Mouse (Mus musculus) G1E-ER4 (cell line): ENCODE results near the gene Lamp1. TPM values are rescaled to one million over a fixed set of nuclear protein-coding genes. Genes with fewer than 3 reads are reported as not detected.

Source experiments
- GATA1 ChIP-seq: IDR thresholded peaks from one replicate; pipeline ENCODE4 v1.8.0; 2012; ENCODE audit warnings: low read length, inconsistent platforms
- polyA plus RNA-seq: library from polyadenylated mRNA; stranded (reverse); fragments of >175 nt; gene quantifications from 2 replicates; pipeline ENCODE4 v1.2.3, GENCODE M21; 2012

Lamp1 gene
- polyA plus RNA-seq, 1 experiment: 153 TPM

GRCm38 (mm10) chr8:13186819-13187218 is 27.9 kb downstream of the Lamp1 start:
- no peak for TF ChIP-seq GATA1

GRCm38 (mm10) chr8:13187229-13187628 is 28.3 kb downstream of the Lamp1 start:
- TF ChIP-seq GATA1: no peak

- TF ChIP-seq GATA1: no peak
Observed at GRCm38 (mm10) chr8:13187638-13188037, 28.7 kb downstream of the Lamp1 start.

- TF ChIP-seq GATA1: no peak
Observed at GRCm38 (mm10) chr8:13188052-13188555, 29.1 kb downstream of the Lamp1 start.

DNA sequence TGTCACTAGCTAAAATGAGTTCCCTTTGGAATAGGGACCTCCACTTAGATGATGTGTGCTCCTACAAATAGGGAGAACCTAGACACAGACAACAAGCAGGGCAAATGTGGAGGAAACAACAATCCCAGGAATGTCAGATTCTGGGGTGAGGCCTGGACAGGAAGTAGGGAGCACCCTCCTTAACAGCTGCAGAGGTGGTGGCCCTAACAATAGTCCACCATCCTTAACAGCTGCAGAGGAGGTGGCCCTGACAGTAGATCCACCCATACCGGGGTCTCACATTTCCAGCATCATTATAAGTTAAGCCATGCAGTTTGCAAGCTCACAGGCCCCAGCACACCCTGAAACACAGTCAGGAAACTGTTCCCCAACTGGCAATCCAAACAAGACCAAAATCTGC is 29.9 kb downstream of the Lamp1 start:
- TF ChIP-seq GATA1: no peak

DNA sequence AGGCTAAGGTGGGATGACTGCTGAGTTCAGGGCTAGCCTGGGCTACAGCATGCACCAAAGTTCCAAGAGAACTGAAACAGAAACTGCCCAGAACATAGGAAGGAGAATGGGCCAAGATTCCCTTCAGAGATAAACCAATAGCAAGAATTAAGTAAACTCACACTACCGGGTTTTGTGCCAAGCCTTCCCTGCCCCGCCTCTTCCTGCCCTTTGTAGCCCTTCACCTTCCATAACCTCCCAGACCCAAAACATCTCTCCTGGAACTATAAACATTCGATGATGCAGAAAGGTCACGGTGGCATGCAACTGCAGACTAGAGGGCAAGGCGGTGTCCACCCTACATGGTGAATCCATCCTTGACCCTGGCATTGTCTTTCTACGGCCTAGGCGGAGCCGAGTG is 31.3 kb downstream of the Lamp1 start:
- TF ChIP-seq GATA1: no peak

- no peak for TF ChIP-seq GATA1
Observed at GRCm38 (mm10) chr8:13194818-13195217, 35.9 kb downstream of the Lamp1 start.

GRCm38 (mm10) chr8:13197493-13197892 is 38.5 kb downstream of the Lamp1 start:
- TF ChIP-seq GATA1: no peak

GRCm38 (mm10) chr8:13199385-13200061 is 40.6 kb downstream of the Lamp1 start:
- no peak for TF ChIP-seq GATA1

DNA sequence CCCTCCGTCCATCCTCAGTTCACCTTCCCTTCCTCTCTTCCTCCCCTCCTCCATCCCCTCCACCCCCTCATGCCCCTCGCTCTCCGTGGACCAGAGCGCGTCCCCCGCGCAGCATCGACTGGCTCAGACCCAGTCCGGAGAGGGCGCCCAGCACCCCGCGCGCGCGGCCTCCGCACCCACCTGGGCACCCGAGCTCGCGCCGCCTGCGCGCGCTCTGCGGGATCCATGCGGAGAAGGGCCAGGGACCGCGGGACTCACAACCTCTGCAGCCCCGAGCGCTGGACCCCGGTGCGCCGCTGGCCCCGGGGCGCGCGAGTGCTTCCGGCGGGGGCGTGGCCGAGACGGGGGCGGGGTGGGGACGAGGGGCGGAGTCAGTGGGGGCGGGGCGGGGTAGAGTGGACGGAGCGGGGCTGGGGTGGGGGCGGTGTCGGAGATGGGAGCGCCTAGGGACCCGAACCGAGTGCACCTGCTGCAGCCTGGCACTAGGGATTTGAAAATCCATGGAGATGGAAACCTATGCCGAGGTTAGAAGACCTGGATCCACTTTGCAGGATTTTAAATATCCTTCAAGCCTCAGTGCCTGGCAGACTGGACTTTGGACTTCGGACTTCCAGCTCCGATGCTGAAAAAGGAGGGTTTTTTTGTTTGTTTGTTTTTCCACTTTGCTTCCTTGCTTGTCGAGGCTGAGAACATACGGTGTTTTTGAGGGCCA is 41.5 kb downstream of the Lamp1 start, which contains the start of gene Grtp1:
Gene Grtp1, minus strand, starts transcription at position 320 of the 712 bp plus-strand sequence.
- no peak for TF ChIP-seq GATA1

DNA sequence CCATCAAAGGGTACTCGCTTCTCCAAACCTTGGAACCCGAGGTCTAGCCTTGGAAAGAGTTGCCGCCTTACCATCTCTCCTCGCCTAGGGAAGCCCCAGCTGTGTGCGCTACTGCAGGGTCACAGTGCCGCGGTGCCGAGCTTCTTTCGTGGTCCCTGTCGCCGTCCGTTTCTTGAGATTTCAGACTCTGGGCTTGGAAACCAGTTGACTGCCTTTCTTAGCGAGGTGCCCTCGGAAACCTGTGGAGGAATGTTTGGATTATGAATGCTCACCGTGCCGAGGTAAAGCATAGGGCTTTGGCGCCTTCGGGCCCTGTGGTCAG is 42.0 kb downstream of the Lamp1 start:
- no peak for TF ChIP-seq GATA1

DNA sequence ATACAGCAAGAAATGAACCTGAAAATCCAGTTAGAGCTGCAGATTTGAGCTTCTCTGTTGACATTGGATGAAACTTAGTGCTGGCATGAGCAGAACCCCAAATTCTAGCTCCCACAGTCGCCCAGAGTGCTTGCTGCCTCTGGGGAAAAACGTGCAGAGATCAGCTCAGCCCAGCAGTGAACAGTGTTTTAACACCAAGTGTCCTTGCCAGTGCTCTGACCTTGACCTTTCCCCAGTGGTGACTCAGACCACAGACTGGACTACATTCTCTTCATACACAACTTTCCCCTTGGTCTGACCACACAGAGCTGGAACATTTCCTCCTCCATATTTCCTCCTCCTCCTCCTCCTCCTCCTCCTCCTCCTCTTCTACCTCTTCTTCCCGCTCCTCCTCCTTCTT is 43.1 kb downstream of the Lamp1 start:
- no peak for TF ChIP-seq GATA1

GRCm38 (mm10) chr8:13202806-13203205 is 43.8 kb downstream of the Lamp1 start:
- peak; percentile 76 for TF ChIP-seq GATA1

DNA sequence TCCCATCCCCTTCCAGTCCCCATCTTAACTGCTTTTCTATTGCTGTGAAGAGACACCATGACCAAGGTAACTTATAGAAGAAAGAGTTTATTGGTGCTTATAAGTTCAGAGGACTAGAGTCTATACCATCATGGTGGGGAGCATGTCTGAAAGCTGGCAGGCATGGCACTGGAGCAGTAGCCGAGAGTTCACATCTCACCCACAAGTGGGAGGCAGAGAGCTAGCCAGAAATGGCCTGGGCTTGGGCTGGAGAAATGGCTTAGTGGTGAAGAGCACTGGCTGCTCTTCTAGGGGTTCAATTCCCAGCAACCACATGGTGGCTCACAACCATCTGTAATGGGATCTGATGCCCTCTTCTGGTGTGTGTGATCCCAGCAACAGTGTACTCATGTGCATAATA is 44.5 kb downstream of the Lamp1 start:
- no peak for TF ChIP-seq GATA1

DNA sequence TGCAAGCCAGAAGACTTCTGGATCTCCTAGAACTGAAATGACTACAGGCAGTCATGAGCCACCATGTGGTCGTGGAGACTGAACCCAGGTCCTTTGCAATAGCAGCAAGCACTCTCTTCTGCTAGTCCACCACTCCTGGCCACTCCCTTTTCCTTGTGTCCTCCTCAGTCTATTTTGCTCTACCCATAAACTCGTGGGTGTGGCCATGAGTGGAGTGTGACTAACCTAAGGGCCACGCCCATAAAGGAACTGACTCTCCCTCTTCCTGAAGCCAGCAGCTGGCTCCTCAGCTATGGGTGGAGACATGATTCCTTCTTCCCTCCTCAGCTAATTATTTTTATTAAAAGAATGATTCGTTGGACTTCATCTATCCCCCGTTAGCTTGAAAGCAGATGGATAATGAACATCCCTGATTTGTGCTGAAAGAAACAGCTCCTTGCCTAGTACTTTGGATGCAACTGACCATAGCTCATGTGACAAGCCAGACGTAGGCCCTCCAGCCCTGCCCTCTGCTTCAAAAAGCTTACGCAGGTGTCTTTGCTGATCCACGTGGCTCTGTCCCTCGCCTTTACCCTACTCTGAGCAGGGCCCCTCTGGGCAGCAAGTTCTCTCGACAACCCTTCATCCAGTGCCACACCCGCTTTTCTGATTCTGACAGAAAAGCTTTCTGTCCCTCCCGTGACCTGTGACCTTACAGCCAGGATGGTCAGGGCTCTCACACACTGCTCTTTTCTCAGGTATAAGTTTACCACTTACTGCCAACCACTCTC is 45.6 kb downstream of the Lamp1 start:
- TF ChIP-seq GATA1: no peak

DNA sequence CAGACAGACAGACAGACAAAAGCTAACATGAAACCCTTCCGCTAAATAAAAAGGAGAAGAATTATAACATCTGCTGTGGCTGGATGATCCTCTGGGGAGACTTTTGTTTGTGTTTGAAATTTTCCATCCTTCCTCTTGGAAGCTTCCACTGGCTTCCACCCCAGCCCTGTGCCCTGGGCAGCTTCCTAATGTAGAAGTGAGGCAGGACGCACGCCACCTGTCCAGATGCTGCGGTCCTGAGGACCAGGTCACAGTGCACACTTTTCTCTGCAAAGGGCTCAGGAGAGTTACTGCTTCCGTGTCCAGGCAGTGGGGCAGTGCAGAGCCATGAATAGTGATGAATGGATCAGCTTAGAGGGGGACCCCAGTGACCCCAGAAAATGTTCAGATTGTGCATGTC is 46.4 kb downstream of the Lamp1 start:
- TF ChIP-seq GATA1: no peak

GRCm38 (mm10) chr8:13206290-13206689 is 47.3 kb downstream of the Lamp1 start:
- no peak for TF ChIP-seq GATA1
